Mouse (Mus musculus) thymus, adult 2 months (tissue): ENCODE measurements around the gene Lmo7.

Experiments used
- CTCF ChIP-seq: fragments of 200-500 bp; IDR thresholded peaks from 2 replicates; pipeline ENCODE4 v1.5.1; 2012; ENCODE audit warnings: mild to moderate bottlenecking, control low read depth, low read length, moderate library complexity, borderline replicate concordance; ENCODE audit not compliant: control insufficient read depth, poor library complexity, insufficient read depth; ENCODE audit errors: extremely low read depth
- POLR2A ChIP-seq: fragments of 200-500 bp; IDR thresholded peaks from 2 replicates; pipeline ENCODE4 v1.6.1; 2012; ENCODE audit warnings: mild to moderate bottlenecking, low read length, control low read depth, moderate library complexity; ENCODE audit not compliant: control insufficient read depth, poor library complexity, insufficient read depth; ENCODE audit errors: extremely low read depth

- no peak for TF ChIP-seq POLR2A
- no peak for TF ChIP-seq CTCF
These were observed 123.5 kb downstream of the Lmo7 start for GRCm38 (mm10) chr14:101853207-101853606.
